Mouse (Mus musculus) hindlimb bud, embryonic 11.5 days (tissue): ENCODE data around the gene Mgmt.

Source experiments
- DNase-seq: peaks from one replicate; pipeline ENCODE4 v3.0.0-alpha.2; 2012; ENCODE audit warnings: low read depth, low spot score; ENCODE audit errors: extremely low spot score

Mgmt gene

DNA sequence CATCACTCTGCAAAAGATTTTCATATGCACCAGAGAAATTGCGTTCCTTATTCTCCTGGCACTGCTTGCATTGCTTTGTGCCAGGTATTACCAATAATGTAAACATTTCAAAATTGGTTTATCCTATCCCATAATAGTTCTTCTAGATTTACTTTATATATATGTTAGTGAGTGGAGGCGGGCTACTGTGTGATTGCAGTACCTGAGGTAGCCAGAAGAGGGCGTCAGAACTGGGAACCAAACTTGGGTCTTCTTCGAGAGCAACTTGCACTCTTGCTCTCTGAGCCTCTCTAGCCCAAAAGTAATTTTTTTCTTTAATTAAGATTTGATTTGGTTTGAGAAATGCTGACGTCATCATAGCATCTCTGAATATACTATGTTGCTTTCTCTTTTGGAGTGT lies 159.9 kb downstream of the Mgmt start:
- DNase-seq: no peak

DNA sequence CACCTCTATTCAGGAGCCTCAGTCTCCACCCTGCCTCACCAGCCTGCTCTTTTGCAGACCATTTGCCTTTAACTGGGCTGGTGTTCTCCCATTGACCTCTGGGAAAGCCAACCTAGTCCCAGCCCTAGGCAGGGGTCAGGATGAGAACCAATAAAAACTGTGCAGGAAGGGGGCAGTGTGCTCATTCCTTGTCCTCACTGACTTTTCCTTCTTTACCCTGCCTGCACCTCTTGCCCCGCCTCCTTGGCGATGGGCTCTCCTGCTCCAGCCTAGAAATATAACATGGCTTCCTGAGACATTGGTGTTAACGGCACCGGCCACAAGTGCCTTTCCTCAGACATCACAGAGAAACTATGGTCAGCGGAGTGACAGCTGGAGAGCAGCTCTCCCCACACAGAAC lies 161.7 kb downstream of the Mgmt start:
- no peak for DNase-seq

- no peak for DNase-seq
Measured at GRCm38 (mm10) chr7:137060488-137060887, 166.1 kb downstream of the Mgmt start.

DNA sequence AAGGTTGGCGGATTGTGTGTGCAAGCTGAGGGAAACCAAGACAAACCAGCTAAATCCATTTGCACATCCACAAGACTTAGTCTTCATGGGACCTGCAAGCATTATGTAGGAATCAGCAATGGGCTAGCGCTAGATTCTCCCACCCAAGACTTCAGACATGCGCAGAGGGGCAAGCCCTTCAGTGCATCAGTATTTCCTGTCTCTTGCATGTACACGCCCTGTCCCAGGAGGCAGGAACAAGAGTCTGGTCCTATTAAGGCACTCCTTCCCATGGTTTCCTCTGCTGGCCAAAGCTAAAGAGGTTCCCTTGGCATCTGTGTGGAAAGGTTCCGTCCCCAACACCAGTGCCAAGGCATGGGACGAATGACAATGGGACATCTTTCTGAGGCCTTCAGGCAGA lies 166.7 kb downstream of the Mgmt start:
- DNase-seq: no peak

- DNase-seq: no peak
Measured at GRCm38 (mm10) chr7:137064255-137064654, 169.8 kb downstream of the Mgmt start.

DNA sequence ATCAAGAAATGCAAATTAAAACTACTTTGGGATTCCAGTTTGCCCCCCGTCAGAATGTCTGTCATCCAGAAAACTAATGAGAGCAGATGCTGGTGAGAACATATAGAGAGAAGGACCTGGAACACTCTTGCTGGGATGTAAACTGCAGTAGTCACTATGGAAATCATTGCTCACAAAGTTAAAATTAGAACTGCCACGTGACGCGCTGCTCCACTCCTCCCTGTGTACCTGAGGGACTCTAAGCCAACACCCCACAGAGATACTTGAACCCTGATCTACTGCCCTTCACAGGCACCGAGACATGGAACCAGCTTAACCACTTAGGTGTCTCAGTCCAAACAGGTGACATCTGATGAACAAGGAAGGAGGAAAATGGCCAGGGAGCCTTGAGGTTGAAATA lies 171.0 kb downstream of the Mgmt start:
- DNase-seq: no peak

DNA sequence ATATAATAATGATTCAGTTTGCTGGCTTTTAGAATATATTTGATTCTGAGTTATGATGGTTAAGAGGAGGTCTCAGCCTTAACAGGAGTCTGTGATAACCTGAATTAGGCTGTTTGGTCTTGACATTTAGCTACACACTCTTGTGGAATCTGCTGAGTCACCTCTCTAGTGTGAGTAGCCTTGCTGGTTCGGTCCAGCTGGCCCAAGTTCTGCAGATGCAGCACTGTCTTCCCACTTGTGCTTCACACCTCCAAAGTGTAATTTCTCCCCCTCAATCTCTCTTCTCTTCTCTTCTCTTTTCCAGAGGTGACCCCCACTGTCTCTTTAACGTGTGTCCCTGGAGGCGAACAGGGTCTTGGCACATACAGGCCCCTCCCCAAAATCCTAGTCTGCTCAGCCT lies 171.8 kb downstream of the Mgmt start:
- DNase-seq: no peak

GRCm38 (mm10) chr7:137066997-137067396 lies 172.6 kb downstream of the Mgmt start:
- DNase-seq: no peak

DNA sequence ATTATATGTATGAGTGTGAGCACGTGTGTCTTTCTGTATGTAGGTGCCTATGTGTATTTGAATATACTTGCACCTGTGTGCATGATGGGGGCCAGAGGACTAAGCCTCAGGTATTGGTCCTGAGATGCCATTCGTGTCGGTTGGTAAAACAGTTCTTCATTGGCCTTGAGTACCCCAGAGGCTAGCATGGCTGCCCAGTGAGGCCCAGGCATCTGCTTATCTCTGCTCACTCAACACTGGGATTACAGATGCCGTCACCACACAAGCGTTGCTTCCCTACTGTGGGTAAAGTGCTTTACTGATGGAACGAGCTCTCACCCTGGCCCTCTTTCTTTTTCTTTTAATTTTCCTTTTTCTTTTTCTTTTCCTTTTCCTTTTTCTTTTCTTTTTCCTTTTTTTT lies 173.3 kb downstream of the Mgmt start:
- no peak for DNase-seq

DNA sequence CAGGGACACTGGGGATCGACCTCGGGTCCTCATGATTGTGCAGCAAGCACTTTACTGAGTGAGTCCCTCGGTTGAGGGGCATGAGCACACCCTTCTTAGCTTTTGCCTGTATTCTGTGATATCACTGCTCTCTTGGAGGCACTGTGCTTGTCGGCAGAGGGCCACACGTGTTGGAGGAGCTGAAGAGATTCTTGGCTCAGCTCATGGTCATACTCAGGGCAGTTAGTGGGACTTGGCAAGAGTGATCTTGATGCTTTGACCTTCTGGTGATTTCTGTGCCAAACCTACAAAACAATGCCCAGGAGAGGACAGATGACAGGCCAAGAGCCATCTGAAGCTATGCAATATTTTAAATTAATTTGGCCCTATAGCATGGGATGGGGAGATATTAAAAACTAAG lies 174.4 kb downstream of the Mgmt start:
- no peak for DNase-seq

DNA sequence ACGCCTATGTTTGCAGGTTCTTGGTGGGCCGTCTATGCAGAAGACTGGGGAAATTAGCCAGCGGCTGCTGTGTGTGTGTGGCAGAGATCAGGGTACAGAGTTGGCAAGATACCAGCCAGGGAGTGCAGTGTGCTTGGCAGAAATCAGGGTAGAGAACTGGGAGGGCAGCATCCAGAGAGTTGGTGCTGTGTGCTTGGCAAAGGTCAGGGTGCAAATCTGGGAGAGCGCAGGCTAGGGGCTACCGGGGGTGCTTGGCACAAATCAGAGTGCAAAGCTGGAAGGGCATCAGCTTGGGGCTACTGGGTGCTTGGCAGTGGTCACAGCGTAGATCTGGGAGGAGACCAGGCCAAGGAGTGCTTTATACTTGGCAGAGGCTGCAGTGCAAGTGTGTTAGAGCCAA lies 175.4 kb downstream of the Mgmt start:
- DNase-seq: no peak

DNA sequence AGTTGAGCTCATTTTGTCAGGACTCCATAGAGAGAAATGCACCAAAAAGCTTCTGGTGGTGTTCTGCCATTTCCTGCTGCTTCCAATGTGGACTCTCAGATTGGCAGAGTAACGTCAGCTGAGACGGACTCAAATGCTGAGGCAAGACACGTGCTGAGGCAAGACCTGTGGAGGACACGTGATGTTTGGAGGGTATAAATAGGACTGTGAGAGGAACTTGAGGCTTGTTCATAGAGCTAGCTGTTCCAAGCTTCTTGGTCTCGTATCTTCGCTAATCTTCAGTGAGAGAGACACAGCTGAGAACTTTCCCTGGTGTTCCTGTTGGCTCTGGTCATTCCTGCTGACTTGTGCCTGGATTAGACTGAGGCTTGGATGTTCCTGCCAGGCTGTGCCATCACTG lies 176.9 kb downstream of the Mgmt start:
- DNase-seq: no peak

DNA sequence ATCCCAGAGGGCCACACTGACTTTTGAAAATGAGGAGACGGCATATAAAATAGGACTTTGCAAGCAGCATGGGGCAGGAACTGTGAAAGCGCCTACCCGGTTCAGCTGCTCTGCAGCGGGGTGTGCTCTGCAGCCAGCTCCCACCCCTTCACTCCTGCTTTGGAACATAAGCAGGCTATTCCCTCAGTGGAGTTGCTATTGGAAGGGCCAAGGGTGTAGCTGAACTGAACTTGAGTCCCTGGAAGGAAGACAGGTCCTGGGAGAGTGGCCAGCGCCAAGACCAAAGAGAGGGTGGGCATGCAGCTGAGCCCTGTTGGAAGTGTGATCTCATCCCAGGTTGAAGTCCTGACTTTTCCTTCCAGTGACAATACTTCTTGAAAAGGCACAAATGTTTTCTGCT lies 179.5 kb downstream of the Mgmt start:
- DNase-seq: no peak

DNA sequence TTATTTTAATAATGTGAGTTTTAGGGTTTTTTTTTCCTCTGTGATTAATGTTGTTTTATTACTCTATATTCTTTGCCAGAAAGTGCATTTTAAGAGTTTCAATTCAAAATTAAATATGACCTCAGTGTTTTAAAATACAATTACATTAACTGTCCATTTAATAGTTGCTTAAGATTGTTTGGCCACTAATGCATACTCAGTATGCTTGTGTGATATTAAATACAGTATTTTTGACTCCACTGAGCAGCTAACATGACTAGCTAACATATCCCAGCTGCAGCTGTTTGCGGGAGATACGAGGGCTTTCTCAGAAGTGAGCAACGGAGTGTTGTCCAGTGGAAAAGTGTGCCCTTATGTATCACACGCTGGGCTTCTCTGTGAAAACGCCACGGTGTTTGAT lies 179.9 kb downstream of the Mgmt start:
- no peak for DNase-seq

GRCm38 (mm10) chr7:137075301-137075700 lies 180.9 kb downstream of the Mgmt start:
- no peak for DNase-seq

GRCm38 (mm10) chr7:137080171-137080570 lies 185.8 kb downstream of the Mgmt start:
- DNase-seq: no peak

- no peak for DNase-seq
Measured at GRCm38 (mm10) chr7:137082171-137082570, 187.8 kb downstream of the Mgmt start.

- no peak for DNase-seq
Measured at GRCm38 (mm10) chr7:137084651-137085050, 190.2 kb downstream of the Mgmt start.

- DNase-seq: peak; percentile 16
Measured at GRCm38 (mm10) chr7:137085969-137086606, 191.7 kb downstream of the Mgmt start.

- DNase-seq: no peak
Measured at GRCm38 (mm10) chr7:137087136-137087535, 192.7 kb downstream of the Mgmt start.

GRCm38 (mm10) chr7:137088141-137088540 lies 193.7 kb downstream of the Mgmt start:
- peak; percentile 33 for DNase-seq

DNA sequence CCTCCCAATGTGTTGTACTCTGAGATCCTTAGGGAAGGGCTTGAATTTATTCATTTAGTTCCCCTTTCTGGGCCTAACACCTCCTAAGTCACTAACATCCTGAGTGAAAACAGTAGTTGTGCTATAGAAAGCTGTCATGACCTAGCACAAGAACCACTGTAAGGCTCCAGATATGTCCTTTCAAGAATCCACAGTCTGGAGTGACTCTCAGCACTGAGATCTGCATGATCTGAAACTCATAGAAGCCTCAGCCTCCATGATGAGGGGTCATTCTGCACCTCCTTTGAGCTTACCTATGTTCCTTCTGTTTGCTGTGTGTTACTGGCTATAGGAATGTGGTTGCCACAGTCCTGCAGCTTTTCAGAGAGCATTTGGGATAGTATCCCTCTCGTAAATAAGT lies 200.1 kb downstream of the Mgmt start:
- no peak for DNase-seq

GRCm38 (mm10) chr7:137095702-137096101 lies 201.3 kb downstream of the Mgmt start:
- no peak for DNase-seq

GRCm38 (mm10) chr7:137099766-137100165 lies 205.4 kb downstream of the Mgmt start:
- DNase-seq: no peak
